8 mouse cellular contexts compared by ENCODE assay signal in genomic region chr13:111680679-111681078, GRCm38 (mm10). TPM values are rescaled to one million over a fixed set of nuclear protein-coding genes. Genes with fewer than 3 reads are reported as not detected.
DNase-seq lines count a peak whose midpoint lies in the region; ATAC-seq and TF ChIP-seq lines count a peak whose summit lies in the region.

Gene Mier3 (plus strand): TSS chr13:111680979.

- no peak for TF ChIP-seq CTCF in MEL (IDR thresholded peaks at IDR 0.05 in 2 of 3, conservative IDR thresholded peaks at IDR 0.05 in 1 of 3; ENCODE audit: control insufficient read depth in 1 of 3, insufficient read depth in 1 of 3, low read depth in 2 of 3, low read length in 3 of 3, poor library complexity in 1 of 3, severe bottlenecking in 1 of 3)
- TF ChIP-seq CTCF in thymus, adult 2 months (IDR thresholded peaks at IDR 0.05; ENCODE audit: borderline replicate concordance, control insufficient read depth, extremely low read depth, insufficient read depth, low read length, poor library complexity) = no peak

- peaks cover 0 to 14% of the 10 kb centered on the region in 2 experiments; a peak in 2 of 4 replicates for H3K36me3 ChIP-seq in MEL (ENCODE audit: control insufficient read depth in 1 of 2, insufficient read depth in 2 of 2, low read length in 2 of 2)
- no peaks in the 10 kb centered on the region for H3K36me3 ChIP-seq in forebrain, embryonic 15.5 days
- no peaks in the 10 kb centered on the region for H3K36me3 ChIP-seq in intestine, embryonic 15.5 days
- H3K36me3 ChIP-seq in midbrain, embryonic 15.5 days (replicated peaks) = no peaks in the 10 kb centered on the region
- H3K36me3 ChIP-seq in thymus, adult 2 months (ENCODE audit: control insufficient read depth, insufficient read depth, low read length) = no peaks in the 10 kb centered on the region

- H3K4me1 ChIP-seq in MEL (ENCODE audit: control insufficient read depth in 1 of 2, insufficient read depth in 2 of 2, low read length in 2 of 2) = peaks cover 5 to 8% of the 10 kb centered on the region in 2 experiments; a peak in 3 of 4 replicates
- peaks cover 2% of the 10 kb centered on the region; the same call in 1 of the 2 replicates for H3K4me1 ChIP-seq in forebrain, embryonic 15.5 days
- no peaks in the 10 kb centered on the region for H3K4me1 ChIP-seq in intestine, embryonic 15.5 days (replicated peaks)
- H3K4me1 ChIP-seq in midbrain, embryonic 15.5 days = peaks cover 6% of the 10 kb centered on the region
- H3K4me1 ChIP-seq in thymus, adult 2 months (replicated peaks; ENCODE audit: control insufficient read depth, insufficient read depth, low read length) = peaks cover 2% of the 10 kb centered on the region; the same call in 1 of the 2 replicates

- DNase-seq in frontal cortex, adult 2 months (ENCODE audit: extremely low spot score in 1 of 2, low spot score in 1 of 2) = no peak
- no peak for DNase-seq in frontal cortex, postnatal 14 days (ENCODE audit: low spot score in 2 of 2)
- no peak for DNase-seq in MEL (ENCODE audit: low read depth, low spot score)
- no peak for DNase-seq in cerebellum, adult 11 months
- no peak for DNase-seq in thymus, adult 2 months

- ATAC-seq in forebrain, embryonic 15.5 days (replicated peaks) = no peak
- no peak for ATAC-seq in intestine, embryonic 15.5 days
- ATAC-seq in midbrain, embryonic 15.5 days (replicated peaks) = no peak

- no peak within 1 kb of the TSS for H3K4me2 ChIP-seq in forebrain, embryonic 15.5 days (replicated peaks)
- no peak within 1 kb of the TSS for H3K4me2 ChIP-seq in intestine, embryonic 15.5 days (replicated peaks)
- no peak within 1 kb of the TSS for H3K4me2 ChIP-seq in midbrain, embryonic 15.5 days

- no peaks in the 10 kb centered on the region; a peak in 1 of 4 replicates for H3K27me3 ChIP-seq in MEL (ENCODE audit: control insufficient read depth in 1 of 2, insufficient read depth in 2 of 2, low read length in 2 of 2)
- no peaks in the 10 kb centered on the region for H3K27me3 ChIP-seq in forebrain, embryonic 15.5 days
- no peaks in the 10 kb centered on the region for H3K27me3 ChIP-seq in intestine, embryonic 15.5 days (replicated peaks)
- 0 out of 2 replicates have a peak, but pooled peaks cover 4% of the 10 kb centered on the region for H3K27me3 ChIP-seq in midbrain, embryonic 15.5 days (replicated peaks)
- no peaks in the 10 kb centered on the region for H3K27me3 ChIP-seq in thymus, adult 2 months (ENCODE audit: control insufficient read depth, insufficient read depth, low read length)

- no peak within 1 kb of the TSS for H3K9ac ChIP-seq in MEL (ENCODE audit: control insufficient read depth, low read depth, low read length, poor library complexity, severe bottlenecking)
- no peak within 1 kb of the TSS for H3K9ac ChIP-seq in forebrain, embryonic 15.5 days (replicated peaks)
- no peak within 1 kb of the TSS for H3K9ac ChIP-seq in intestine, embryonic 15.5 days
- H3K9ac ChIP-seq in midbrain, embryonic 15.5 days = no peak within 1 kb of the TSS

- TF ChIP-seq POLR2A in MEL (IDR thresholded peaks at IDR 0.05; ENCODE audit: control insufficient read depth in 1 of 2, insufficient read depth in 1 of 2, low read depth in 1 of 2, low read length in 2 of 2, poor library complexity in 1 of 2) = no peak
- no peak for TF ChIP-seq POLR2A in thymus, adult 2 months (IDR thresholded peaks at IDR 0.05; ENCODE audit: control insufficient read depth, extremely low read depth, insufficient read depth, low read length, poor library complexity)

- WGBS in forebrain, embryonic 15.5 days = 90% methylated on average over 4 of the region's 4 CpGs
- 85% methylated on average over 4 of the region's 4 CpGs for whole genome bisulfite sequencing in intestine, embryonic 15.5 days
- 88% methylated on average over 4 of the region's 4 CpGs for WGBS in midbrain, embryonic 15.5 days
- WGBS in thymus, adult 2 months = 95% methylated on average over 4 of the region's 4 CpGs

- no peak within 1 kb of the TSS for H3K4me3 ChIP-seq in MEL (ENCODE audit: control insufficient read depth in 1 of 2, insufficient read depth in 1 of 2, low read depth in 2 of 2, low read length in 2 of 2)
- no peak within 1 kb of the TSS for H3K4me3 ChIP-seq in forebrain, embryonic 15.5 days
- H3K4me3 ChIP-seq in intestine, embryonic 15.5 days (replicated peaks) = no peak within 1 kb of the TSS
- H3K4me3 ChIP-seq in midbrain, embryonic 15.5 days = no peak within 1 kb of the TSS
- H3K4me3 ChIP-seq in thymus, adult 2 months (ENCODE audit: control insufficient read depth, insufficient read depth, low read length) = no peak within 1 kb of the TSS

- no peak for TF ChIP-seq RAD21 in MEL (IDR thresholded peaks at IDR 0.05; ENCODE audit: low read depth, low read length)

- no peak for TF ChIP-seq EP300 in MEL (IDR thresholded peaks at IDR 0.05; ENCODE audit: low read depth in 1 of 2, low read length in 2 of 2)

- no peak within 1 kb of the TSS for H3K27ac ChIP-seq in MEL (ENCODE audit: control insufficient read depth, low read depth, low read length)
- H3K27ac ChIP-seq in forebrain, embryonic 15.5 days (replicated peaks) = no peak within 1 kb of the TSS
- no peak within 1 kb of the TSS for H3K27ac ChIP-seq in intestine, embryonic 15.5 days
- no peak within 1 kb of the TSS for H3K27ac ChIP-seq in midbrain, embryonic 15.5 days
- H3K27ac ChIP-seq in thymus, adult 2 months (ENCODE audit: control insufficient read depth, insufficient read depth, low read length) = no peak within 1 kb of the TSS

- H3K79me2 ChIP-seq in MEL (ENCODE audit: control insufficient read depth, insufficient read depth, low read length, poor library complexity) = no peaks in the 10 kb centered on the region

- H3K9me3 ChIP-seq in MEL (replicated peaks; ENCODE audit: insufficient read depth, low read length) = no peaks in the 10 kb centered on the region
- no peaks in the 10 kb centered on the region for H3K9me3 ChIP-seq in forebrain, embryonic 15.5 days
- H3K9me3 ChIP-seq in intestine, embryonic 15.5 days = no peaks in the 10 kb centered on the region
- no peaks in the 10 kb centered on the region for H3K9me3 ChIP-seq in midbrain, embryonic 15.5 days

TF ChIP-seq in MEL, 35 proteins besides CTCF, POLR2A, EP300 and RAD21:
- no peak for TF ChIP-seq MXI1 (IDR thresholded peaks at IDR 0.05; ENCODE audit: low read depth, low read length)
- no peak for TF ChIP-seq TAL1 (IDR thresholded peaks at IDR 0.05; ENCODE audit: low read length)
- no peak for TF ChIP-seq CHD1 (IDR thresholded peaks at IDR 0.05; ENCODE audit: low read depth, low read length)
- no peak for TF ChIP-seq GATA1 (IDR thresholded peaks at IDR 0.05; ENCODE audit: low read depth, low read length)
- no peak for TF ChIP-seq MYB (IDR thresholded peaks at IDR 0.05; ENCODE audit: low read depth, low read length)
- TF ChIP-seq MAZ (IDR thresholded peaks at IDR 0.05; ENCODE audit: low read depth, low read length) = no peak

RNA-seq across cellular contexts. Expression of gene Mier3, which starts in this region (rescaled TPM):
- 12.3 and 14.6 TPM in 2 replicates for polyA plus RNA-seq in frontal cortex, adult 2 months (2012; rRNA removed)
- 10.1 and 12.6 TPM in 2 replicates for total RNA-seq in MEL (2012; rRNA removed)
- polyA plus RNA-seq in MEL (2012; ENCODE audit: insufficient read depth in 1 of 2, insufficient read length in 2 of 2, low read depth in 1 of 2, low replicate concordance in 2 of 2, missing spikeins in 1 of 2) = 10 to 100 TPM in 1 of 2 experiments, not detected in 1; 15.8 TPM
- polyA plus RNA-seq in forebrain, embryonic 15.5 days (2015; fragmentation: Nextera tagmentation; extraction: Ambion mirVana) = 20.5 and 21.9 TPM in 2 replicates
- polyA plus RNA-seq in intestine, embryonic 15.5 days (2015; fragmentation: Nextera tagmentation; extraction: Ambion mirVana) = 13.7 and 16.3 TPM in 2 replicates
- polyA plus RNA-seq in midbrain, embryonic 15.5 days (2015; fragmentation: Nextera tagmentation; extraction: Ambion mirVana) = 16.3 and 18.3 TPM in 2 replicates
- 7.3 and 7.5 TPM in 2 replicates for polyA plus RNA-seq in thymus, adult 2 months (2012; rRNA removed)
